Mouse (Mus musculus): Measurements from ENCODE around the gene Npy4r. TPM values are rescaled to one million over a fixed set of nuclear protein-coding genes. Genes with fewer than 3 reads are reported as not detected.

Gene Npy4r
- polyA plus RNA-seq (2012; rRNA removed), result 0.02 and 0.04 TPM in 2 replicates

DNA sequence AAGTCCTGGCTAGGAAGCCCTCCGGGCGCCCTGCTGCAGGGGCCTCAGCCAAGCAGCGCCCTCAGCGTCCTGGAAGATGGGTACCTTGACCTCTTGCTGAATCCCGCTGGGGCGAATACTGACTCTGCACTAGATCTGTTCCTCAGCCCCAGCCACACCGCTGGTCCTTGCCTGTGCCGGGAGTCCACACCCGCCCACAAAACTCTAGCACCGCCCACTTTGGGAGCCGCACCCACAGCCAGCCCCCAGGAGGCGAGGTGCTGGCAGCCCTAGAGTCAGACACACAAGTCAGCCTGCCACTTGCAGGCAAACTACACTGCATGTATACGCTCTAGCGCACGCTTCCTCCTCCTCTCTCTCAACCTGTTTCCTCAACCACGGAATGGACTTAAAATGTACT lies at the start of gene Npy4r:
TSS of gene Npy4r (minus strand) at position 148 of the 400 bp plus-strand sequence.

DNA sequence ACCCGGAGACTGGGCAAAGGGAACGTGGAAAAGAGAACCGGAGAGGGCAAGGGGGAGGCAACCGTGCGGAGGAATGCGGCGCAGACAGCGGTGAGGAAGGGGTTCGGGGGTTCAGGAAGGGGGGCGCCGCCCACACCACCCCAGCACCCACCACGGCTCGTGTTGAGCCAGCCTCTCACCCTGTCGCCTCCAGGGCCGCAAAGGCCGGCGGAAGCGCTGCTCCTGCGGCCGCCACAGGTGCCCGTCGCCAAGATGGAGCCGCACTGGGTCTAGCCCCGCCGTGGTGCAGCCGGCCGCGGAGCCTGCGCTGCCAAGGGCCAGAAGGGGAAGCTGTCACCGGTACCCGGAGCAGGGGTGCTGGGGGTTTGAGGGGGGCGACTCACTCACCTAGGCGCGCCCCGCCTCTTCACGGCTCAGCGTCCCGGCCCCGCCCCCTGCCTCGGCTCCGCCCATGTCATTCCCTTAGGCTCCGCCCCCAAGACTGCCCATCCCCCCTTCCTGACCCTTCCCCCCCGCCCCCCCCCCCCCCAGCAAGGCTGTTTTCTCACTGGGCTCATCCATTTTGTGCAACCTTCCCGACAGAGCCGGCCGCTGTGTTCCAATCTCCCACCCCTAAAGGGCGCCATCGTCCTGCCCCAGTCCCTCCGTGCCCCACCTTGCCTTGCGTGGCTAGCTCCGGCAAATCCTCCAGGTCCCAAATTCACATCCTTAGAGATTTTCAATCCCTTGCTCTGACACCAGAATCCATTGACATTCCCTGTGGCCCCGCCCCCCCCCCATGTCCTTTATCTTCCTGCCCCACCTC lies 49.1 kb upstream of the Npy4r start, which contains the start of gene Gprin2:
TSS of gene Gprin2 (minus strand) at position 423 of the 805 bp plus-strand sequence.

DNA sequence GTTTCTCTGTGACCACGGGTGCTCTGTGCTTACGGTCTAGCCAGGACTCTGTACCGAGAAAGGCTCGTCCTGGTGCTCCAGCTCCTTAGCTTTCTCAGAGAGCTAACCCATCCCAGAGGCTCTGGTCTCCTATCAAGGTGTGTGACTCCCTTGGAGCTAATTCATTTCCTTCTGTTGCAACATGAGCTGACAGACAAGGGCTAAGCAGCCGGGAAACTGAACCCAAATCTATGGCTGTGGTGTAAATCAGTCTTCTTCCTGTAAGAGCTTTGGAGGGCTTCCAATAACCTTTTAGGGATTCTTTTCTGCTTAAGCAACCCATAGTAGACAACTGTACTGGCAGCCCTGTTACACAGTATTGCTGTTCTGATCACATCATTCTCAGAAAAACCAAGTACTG lies 49.7 kb downstream of the Npy4r start, which contains the start of gene A630023A22Rik:
TSS of gene A630023A22Rik (minus strand) at position 154 of the 400 bp plus-strand sequence.

Other genes with a start within 250 kb of the Npy4r start
- gene Gdf10, start 228.9 kb downstream of the Npy4r start, polyA plus RNA-seq (2012; rRNA removed), result 3.2 and 8.9 TPM in 2 replicates
- 0.39 and 0.46 TPM in 2 replicates for gene Gdf2, start 211.4 kb downstream of the Npy4r start, polyA plus RNA-seq (2012; rRNA removed)
- 0.01 TPM in 1 of 2 replicates, not detected in the other for gene Rbp3, start 198.5 kb downstream of the Npy4r start, polyA plus RNA-seq (2012; rRNA removed)
- gene Zfp488, start 173.7 kb downstream of the Npy4r start, polyA plus RNA-seq (2012; rRNA removed), result 0.12 and 0.55 TPM in 2 replicates
- not detected in 2 replicates for gene Gm30083, start 137.3 kb downstream of the Npy4r start, polyA plus RNA-seq (2012; rRNA removed)
- gene Gm5460, start 135.7 kb downstream of the Npy4r start, polyA plus RNA-seq (2012; rRNA removed), result not detected in 2 replicates
- gene Antxrl, start 99.8 kb downstream of the Npy4r start, polyA plus RNA-seq (2012; rRNA removed), result not detected in 2 replicates
- 0.66 and 1.5 TPM in 2 replicates for gene Anxa8, start 66.5 kb downstream of the Npy4r start, polyA plus RNA-seq (2012; rRNA removed)
- gene A630023A22Rik, start 49.7 kb downstream of the Npy4r start, polyA plus RNA-seq (2012; rRNA removed), result not detected in 2 replicates
- gene Gprin2, start 49.2 kb upstream of the Npy4r start, polyA plus RNA-seq (2012; rRNA removed), result 1.3 and 1.4 TPM in 2 replicates
- 0.25 and 0.26 TPM in 2 replicates for gene Syt15, start 67.1 kb upstream of the Npy4r start, polyA plus RNA-seq (2012; rRNA removed)
- 4.6 and 5.8 TPM in 2 replicates for gene Shld2, start 158.0 kb upstream of the Npy4r start, polyA plus RNA-seq (2012; rRNA removed)
- 74.9 and 121 TPM in 2 replicates for gene Glud1, start 158.2 kb upstream of the Npy4r start, polyA plus RNA-seq (2012; rRNA removed)
- not detected in 2 replicates for gene Fam25c, start 202.9 kb upstream of the Npy4r start, polyA plus RNA-seq (2012; rRNA removed)
- 82.5 and 132 TPM in 2 replicates for gene Sncg, start 222.3 kb upstream of the Npy4r start, polyA plus RNA-seq (2012; rRNA removed)
- 4.0 and 5.0 TPM in 2 replicates for gene Mmrn2, start 223.0 kb upstream of the Npy4r start, polyA plus RNA-seq (2012; rRNA removed)

All from central nervous system, embryonic 11.5 days (tissue).